Mouse (Mus musculus): ENCODE measurements around the gene Gga2.

The Gga2 gene

GRCm38 (mm10) chr7:121995961-121996360 is 25.1 kb downstream of the Gga2 start:
- no peak for DNase-seq

- DNase-seq: peak; percentile 87
These were observed 39.6 kb downstream of the Gga2 start, which contains the start of gene Cog7 for GRCm38 (mm10) chr7:121981307-121981871. TSS of gene Cog7 (minus strand) at chr7:121981711.

GRCm38 (mm10) chr7:121975031-121975430 is 46.0 kb downstream of the Gga2 start:
- DNase-seq: peak; percentile 30

GRCm38 (mm10) chr7:121971698-121972097 is 49.3 kb downstream of the Gga2 start:
- no peak for DNase-seq

- DNase-seq: no peak
These were observed 50.8 kb downstream of the Gga2 start for GRCm38 (mm10) chr7:121970250-121970649.

- DNase-seq: no peak
These were observed 52.2 kb downstream of the Gga2 start for GRCm38 (mm10) chr7:121968816-121969215.

- no peak for DNase-seq
These were observed 52.8 kb downstream of the Gga2 start for GRCm38 (mm10) chr7:121968242-121968641.

GRCm38 (mm10) chr7:121966169-121966568 is 54.9 kb downstream of the Gga2 start:
- DNase-seq: no peak

GRCm38 (mm10) chr7:121963883-121964398 is 57.1 kb downstream of the Gga2 start:
- DNase-seq: peak; percentile 24

- DNase-seq: no peak
These were observed 58.5 kb downstream of the Gga2 start for GRCm38 (mm10) chr7:121962571-121962959.

GRCm38 (mm10) chr7:121961913-121962570 is 59.0 kb downstream of the Gga2 start:
- no peak for DNase-seq

- DNase-seq: no peak
These were observed 65.2 kb downstream of the Gga2 start for GRCm38 (mm10) chr7:121955802-121956201.

- peak; percentile 34 for DNase-seq
These were observed 65.9 kb downstream of the Gga2 start for GRCm38 (mm10) chr7:121954891-121955669.

- DNase-seq: no peak
These were observed 73.5 kb downstream of the Gga2 start for GRCm38 (mm10) chr7:121947513-121947912.

GRCm38 (mm10) chr7:121946196-121946595 is 74.8 kb downstream of the Gga2 start:
- DNase-seq: no peak

GRCm38 (mm10) chr7:121942371-121942770 is 78.7 kb downstream of the Gga2 start:
- no peak for DNase-seq

- peak; percentile 43 for DNase-seq
These were observed 79.4 kb downstream of the Gga2 start for GRCm38 (mm10) chr7:121941640-121942039.

- no peak for DNase-seq
These were observed 80.0 kb downstream of the Gga2 start for GRCm38 (mm10) chr7:121941016-121941415.

GRCm38 (mm10) chr7:121939729-121940128 is 81.3 kb downstream of the Gga2 start:
- DNase-seq: no peak

GRCm38 (mm10) chr7:121939244-121939643 is 81.8 kb downstream of the Gga2 start:
- DNase-seq: no peak

- DNase-seq: no peak
These were observed 82.7 kb downstream of the Gga2 start for GRCm38 (mm10) chr7:121938124-121938891.

GRCm38 (mm10) chr7:121936861-121937630 is 84.0 kb downstream of the Gga2 start:
- DNase-seq: no peak
